Mouse (Mus musculus): ENCODE results near the gene Fbxo6.

- no peak for TF ChIP-seq CTCF (IDR thresholded peaks at IDR 0.05; ENCODE audit: control insufficient read depth, insufficient read depth, insufficient read length)
- no peak for TF ChIP-seq MAX (IDR thresholded peaks at IDR 0.05)
- TF ChIP-seq MYOG (IDR thresholded peaks at IDR 0.05; ENCODE audit: control insufficient read depth, extremely low read depth, insufficient read length): no peak
- no peak for TF ChIP-seq FOSL1 (IDR thresholded peaks at IDR 0.05; ENCODE audit: insufficient read depth, low read length, poor library complexity, severe bottlenecking)
- TF ChIP-seq USF1 (IDR thresholded peaks at IDR 0.05; ENCODE audit: low read depth): no peak
- no peak for TF ChIP-seq CEBPB (IDR thresholded peaks at IDR 0.05; ENCODE audit: low read depth)
Measured at GRCm38 (mm10) chr4:148150242-148150641, 1.7 kb downstream of the Fbxo6 start.
